Mouse (Mus musculus) intestine, embryonic 14.5 days (tissue): ENCODE measurements at regions not wholly inside any gene's neighbourhood (a gene's known extent, or its start where the extent isn't known, plus 50 kb on each side); places are given as distances from the start of the nearest gene placed in this dataset.

Source experiments
- ATAC-seq: fragments of 200-750 bp; cut with Nextera tagmentation; replicated peaks from 2 replicates; pipeline ENCODE4 v1.8.0; 2017; ENCODE audit warnings: low read depth, moderate number of reproducible peaks, moderate TSS enrichment, moderate library complexity; ENCODE audit not compliant: low FRiP score, low TSS enrichment
- DNase-seq: peaks from one replicate; pipeline ENCODE4 v3.0.0-alpha.2; 2018; ENCODE audit warnings: low spot score
- H3K27ac ChIP-seq: fragments of 300-500 bp; sonication (generic); 2 replicates; pipeline ENCODE4 v1.5.1; 2014; ENCODE audit warnings: low read depth, mild to moderate bottlenecking, control low read depth
- H3K27me3 ChIP-seq: fragments of 300-500 bp; sonication (generic); replicated peaks from 2 replicates; pipeline ENCODE4 v1.6.1; 2014; ENCODE audit warnings: low read length, control low read depth; ENCODE audit not compliant: control insufficient read depth, insufficient read depth
- H3K36me3 ChIP-seq: fragments of 300-500 bp; sonication (generic); 2 replicates; pipeline ENCODE4 v1.6.1; 2014; ENCODE audit warnings: low read length, control low read depth; ENCODE audit not compliant: control insufficient read depth, insufficient read depth
- H3K4me1 ChIP-seq: fragments of 300-500 bp; sonication (generic); replicated peaks from 2 replicates; pipeline ENCODE4 v1.6.1; 2014; ENCODE audit warnings: low read length, control low read depth, mixed read lengths; ENCODE audit not compliant: control insufficient read depth, insufficient read depth
- H3K4me2 ChIP-seq: fragments of 300-500 bp; sonication (generic); 2 replicates; pipeline ENCODE4 v1.6.1; 2014; ENCODE audit warnings: low read length
- H3K4me3 ChIP-seq: fragments of 300-500 bp; sonication (generic); 2 replicates; pipeline ENCODE4 v1.5.1; 2014; ENCODE audit warnings: low read depth, low read length, control low read depth, mixed read lengths
- H3K9ac ChIP-seq: fragments of 300-500 bp; sonication (generic); 2 replicates; pipeline ENCODE4 v1.6.1; 2014; ENCODE audit warnings: mild to moderate bottlenecking, low read length
- H3K9me3 ChIP-seq: fragments of 300-500 bp; sonication (generic); 2 replicates; pipeline ENCODE4 v1.6.1; 2016; ENCODE audit warnings: low read length, control low read depth; ENCODE audit not compliant: control insufficient read depth
- WGBS: fragments of 180-500 bp; shearing (Covaris S2); extraction: QIAGEN DNeasy Blood & Tissue Kit; methylation state at CpG from one replicate; pipeline ENCODE4 v1.1.7; 2014; 5-methylcytosine and 5-hydroxymethylcytosine counted together

DNA sequence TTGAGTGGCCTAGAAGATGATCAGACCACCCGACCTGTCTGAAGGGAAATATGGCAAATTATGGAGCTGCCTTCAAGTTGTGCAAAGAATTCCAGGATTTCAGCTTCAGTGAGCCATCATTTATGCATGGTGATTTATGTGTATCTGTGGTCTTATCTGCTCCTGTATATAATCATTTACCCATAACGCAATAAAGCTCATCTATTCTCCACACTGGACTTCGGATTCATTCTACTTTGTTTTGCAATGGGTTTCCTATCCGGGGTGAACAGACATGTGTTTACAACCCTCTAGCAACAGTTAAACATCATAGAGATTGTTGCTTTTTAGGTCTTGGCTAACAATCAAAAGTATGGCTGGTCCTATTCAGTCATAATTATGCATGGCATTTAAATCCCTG lies 145.1 kb downstream of the Pcdh10 start:
- H3K27ac ChIP-seq: no peak overlapping the region
- no peak for DNase-seq
- H3K27me3 ChIP-seq: no peaks in the 10 kb centered on the region
- ATAC-seq: no peak
- no peaks in the 10 kb centered on the region for H3K4me1 ChIP-seq
- no peak overlapping the region for H3K9ac ChIP-seq
- 40% methylated on average over 4 of the region's 4 CpGs for WGBS
- no peak overlapping the region for H3K4me3 ChIP-seq
- H3K4me2 ChIP-seq: no peak overlapping the region
- H3K9me3 ChIP-seq: no peaks in the 10 kb centered on the region
- no peaks in the 10 kb centered on the region for H3K36me3 ChIP-seq

DNA sequence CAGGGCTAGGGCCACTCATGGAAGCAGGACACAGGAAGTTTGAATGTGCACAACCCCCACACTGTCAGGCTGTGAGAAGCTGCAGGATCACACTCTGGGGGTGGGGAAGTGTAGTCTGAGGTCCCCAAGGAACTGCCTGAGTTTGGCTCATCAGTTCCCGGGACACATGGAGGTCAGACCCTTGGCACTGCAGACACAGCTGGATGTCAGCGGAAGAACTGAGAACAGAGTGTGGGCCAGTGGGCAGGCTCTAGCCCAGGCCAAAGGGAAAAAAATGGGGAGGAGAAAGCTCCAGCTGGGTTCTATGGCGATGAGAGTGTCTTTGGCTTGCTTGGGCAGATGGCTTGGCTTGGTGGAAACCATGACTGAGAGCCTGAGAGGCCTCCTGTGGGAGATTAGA lies 168.9 kb downstream of the Pcdh10 start:
- ATAC-seq (no peak), DNase-seq (no peak)
- Histone ChIP-seq H3K27ac (no peak overlapping the region), H3K9ac (no peak overlapping the region), H3K4me1 (no peaks in the 10 kb centered on the region), H3K27me3 (no peaks in the 10 kb centered on the region), H3K4me3 (no peak overlapping the region), H3K4me2 (no peak overlapping the region), H3K9me3 (no peaks in the 10 kb centered on the region), H3K36me3 (no peaks in the 10 kb centered on the region)
- 80% methylated on average over 3 of the region's 3 CpGs for WGBS

DNA sequence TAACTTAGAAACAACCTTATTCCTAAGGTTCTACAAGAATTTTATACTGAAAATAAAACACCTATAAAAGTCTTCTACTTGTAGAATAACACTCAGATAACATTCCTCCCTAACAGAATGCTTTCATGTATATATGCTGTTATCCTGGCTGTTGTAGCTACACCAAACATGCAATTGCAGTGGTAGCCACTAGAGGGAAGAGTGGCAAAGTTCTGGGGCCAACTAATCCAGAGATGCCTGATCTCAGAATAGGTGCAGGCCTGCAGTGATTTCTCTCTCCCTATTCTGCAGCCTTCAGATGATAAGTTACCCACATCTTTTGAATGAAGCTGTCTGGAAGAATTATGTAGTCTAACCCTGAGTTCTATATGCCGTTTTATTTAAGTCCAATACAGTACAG lies 177.5 kb downstream of the Pcdh10 start:
- H3K36me3 ChIP-seq: no peaks in the 10 kb centered on the region
- ATAC-seq (no peak), DNase-seq (peak; percentile 61)
- H3K27me3 ChIP-seq: no peaks in the 10 kb centered on the region
- no peak overlapping the region for H3K27ac ChIP-seq
- H3K4me3 ChIP-seq: no peak overlapping the region
- H3K9me3 ChIP-seq: no peaks in the 10 kb centered on the region
- no peak overlapping the region for H3K9ac ChIP-seq
- H3K4me1 ChIP-seq: no peaks in the 10 kb centered on the region
- 31% methylated on average over 1 of the region's 1 CpGs for WGBS
- no peak overlapping the region for H3K4me2 ChIP-seq

DNA sequence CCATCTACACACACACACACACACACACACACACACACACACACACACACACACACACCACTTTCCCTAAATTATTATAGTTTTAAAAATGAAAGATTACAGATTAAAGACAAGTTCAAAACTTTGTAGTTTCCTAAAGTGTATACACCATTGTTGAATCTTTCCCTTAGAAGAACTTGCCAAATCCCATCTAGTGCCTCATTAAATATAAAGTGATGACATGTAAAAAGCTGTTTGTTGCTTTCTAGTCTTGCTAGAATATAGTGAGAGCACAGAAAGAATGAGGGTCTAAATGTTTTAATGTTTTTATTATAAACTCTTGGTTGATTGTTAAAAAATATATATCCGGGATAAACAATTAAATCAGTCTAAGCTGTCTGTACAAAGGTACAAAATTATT lies 194.8 kb downstream of the Pcdh10 start:
- ATAC-seq (no peak), DNase-seq (no peak)
- no peak overlapping the region for H3K4me2 ChIP-seq
- no peaks in the 10 kb centered on the region for H3K27me3 ChIP-seq
- H3K27ac ChIP-seq: no peak overlapping the region
- H3K4me3 ChIP-seq: no peak overlapping the region
- H3K9ac ChIP-seq: no peak overlapping the region
- no peaks in the 10 kb centered on the region for H3K4me1 ChIP-seq
- no peaks in the 10 kb centered on the region for H3K36me3 ChIP-seq
- 93% methylated on average over 1 of the region's 1 CpGs for WGBS
- H3K9me3 ChIP-seq: no peaks in the 10 kb centered on the region

DNA sequence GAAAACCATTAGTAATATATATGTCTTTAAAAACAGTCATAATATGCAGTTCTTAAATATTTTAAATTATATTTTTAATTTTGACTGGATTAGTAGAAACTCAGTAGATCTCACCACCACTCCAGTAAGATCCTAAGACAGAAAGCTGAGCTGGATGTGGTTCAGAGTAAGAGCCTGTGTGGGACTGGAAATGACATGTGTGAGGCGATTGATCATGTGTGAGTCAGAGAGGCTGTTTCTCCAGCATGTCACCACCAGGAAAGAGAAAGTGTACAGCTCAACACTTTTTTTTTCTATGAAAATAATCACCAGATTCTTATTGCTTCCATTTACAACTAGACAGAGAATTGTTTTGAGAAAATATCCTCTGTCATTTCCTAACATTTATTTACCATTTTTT lies 198.8 kb downstream of the Pcdh10 start:
- 91% methylated on average over 1 of the region's 1 CpGs for WGBS
- no peak overlapping the region for H3K4me2 ChIP-seq
- H3K4me1 ChIP-seq: no peaks in the 10 kb centered on the region
- no peaks in the 10 kb centered on the region for H3K27me3 ChIP-seq
- H3K4me3 ChIP-seq: no peak overlapping the region
- no peak overlapping the region for H3K9ac ChIP-seq
- H3K27ac ChIP-seq: no peak overlapping the region
- DNase-seq (no peak), ATAC-seq (no peak)
- no peaks in the 10 kb centered on the region for H3K9me3 ChIP-seq
- H3K36me3 ChIP-seq: no peaks in the 10 kb centered on the region

DNA sequence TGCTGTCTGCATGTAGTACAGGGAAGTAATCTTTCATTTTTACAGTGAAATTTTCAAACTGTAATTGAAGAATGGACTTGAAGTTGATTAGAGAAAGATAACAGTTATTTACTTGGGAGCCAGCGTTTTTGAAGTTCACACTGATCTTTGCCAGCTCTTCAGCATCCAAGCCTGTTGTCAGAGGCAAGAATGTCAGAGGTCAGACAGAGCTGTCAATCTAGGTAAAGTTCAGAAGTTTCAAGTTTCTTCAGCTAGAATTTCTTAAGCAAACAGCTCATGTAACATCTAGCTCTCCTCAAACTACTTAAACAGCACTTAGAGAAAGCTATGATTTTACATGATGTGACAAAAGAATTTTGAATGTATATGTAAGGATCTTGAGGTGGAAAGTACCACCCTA lies 215.4 kb downstream of the Pcdh10 start:
- H3K9ac ChIP-seq: no peak overlapping the region
- DNase-seq: no peak
- WGBS: 55% methylated on average over 1 of the region's 1 CpGs
- no peak overlapping the region for H3K27ac ChIP-seq
- no peaks in the 10 kb centered on the region for H3K4me1 ChIP-seq
- no peaks in the 10 kb centered on the region for H3K36me3 ChIP-seq
- no peak for ATAC-seq
- H3K4me2 ChIP-seq: no peak overlapping the region
- H3K27me3 ChIP-seq: no peaks in the 10 kb centered on the region
- no peaks in the 10 kb centered on the region for H3K9me3 ChIP-seq
- H3K4me3 ChIP-seq: no peak overlapping the region

DNA sequence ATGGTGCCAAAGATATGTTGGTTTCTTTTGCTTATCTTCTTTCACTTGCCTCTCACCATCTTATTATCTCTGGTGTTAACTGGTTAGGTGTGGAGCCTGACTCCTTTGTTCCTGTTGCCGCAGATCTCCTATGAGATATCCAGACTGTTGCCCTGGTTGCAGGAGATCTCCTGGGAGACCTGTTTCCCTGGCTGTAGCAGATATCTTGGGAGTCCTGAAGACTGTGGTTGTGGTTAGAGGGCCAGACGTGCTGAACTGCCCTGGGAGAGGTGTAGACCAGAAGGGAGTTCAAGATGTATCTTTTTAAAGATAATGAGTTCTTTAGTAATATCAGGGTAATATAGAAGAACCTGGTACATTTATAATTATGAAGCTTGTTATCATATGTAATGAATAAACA lies 224.1 kb downstream of the Pcdh10 start:
- DNase-seq: no peak
- WGBS: 65% methylated on average over 2 of the region's 2 CpGs

DNA sequence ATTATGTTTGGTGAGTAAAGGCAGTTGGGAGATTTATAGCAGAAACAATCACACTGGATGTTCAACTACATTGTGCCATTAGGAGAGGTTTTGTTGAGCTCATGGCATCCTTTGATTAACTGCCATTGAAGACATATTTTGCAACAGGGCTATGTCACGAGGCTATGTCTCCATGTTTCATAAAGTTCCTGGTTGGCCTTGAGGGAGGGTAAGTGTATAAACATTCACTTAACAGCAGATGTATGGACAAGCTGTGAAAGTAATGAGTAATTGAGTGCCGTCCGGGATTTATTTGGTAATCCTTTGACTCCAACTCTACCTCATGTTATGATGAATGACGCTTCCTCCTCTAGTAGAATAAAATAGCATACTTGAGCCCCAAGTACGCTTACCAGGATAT lies 225.0 kb downstream of the Pcdh10 start:
- Histone ChIP-seq H3K4me3 (no peak overlapping the region), H3K9ac (no peak overlapping the region), H3K4me2 (no peak overlapping the region), H3K9me3 (no peaks in the 10 kb centered on the region), H3K27me3 (no peaks in the 10 kb centered on the region), H3K27ac (no peak overlapping the region), H3K4me1 (no peaks in the 10 kb centered on the region), H3K36me3 (no peaks in the 10 kb centered on the region)
- ATAC-seq (no peak), DNase-seq (no peak)
- 68% methylated on average over 5 of the region's 5 CpGs for WGBS

More for the DNA sequence above, 224.1 kb downstream of the Pcdh10 start:
- H3K27me3 ChIP-seq: no peaks in the 10 kb centered on the region
- H3K9me3 ChIP-seq: no peaks in the 10 kb centered on the region
- no peak overlapping the region for H3K9ac ChIP-seq
- no peak overlapping the region for H3K27ac ChIP-seq
- no peak for ATAC-seq
- H3K4me3 ChIP-seq: no peak overlapping the region
- H3K4me1 ChIP-seq: no peaks in the 10 kb centered on the region
- H3K4me2 ChIP-seq: no peak overlapping the region
- no peaks in the 10 kb centered on the region for H3K36me3 ChIP-seq

DNA sequence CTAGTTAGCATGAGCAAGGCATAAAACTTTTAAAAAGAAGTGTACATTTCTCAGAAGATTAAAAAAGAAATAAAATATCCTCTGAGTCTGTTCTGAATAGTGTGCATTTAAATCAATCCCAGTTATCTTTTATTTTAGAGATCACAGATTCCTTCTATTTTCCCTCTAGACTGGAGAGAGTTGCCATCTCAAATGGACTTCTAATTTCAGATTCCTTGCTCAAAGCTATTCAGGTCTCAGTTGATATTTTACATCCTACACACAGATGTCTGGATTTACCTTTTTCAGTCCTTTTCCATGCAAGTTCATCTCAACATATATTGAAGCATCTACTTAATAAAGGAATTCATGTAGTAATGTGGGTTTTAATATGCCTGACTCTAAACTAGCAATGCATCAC lies 242.5 kb downstream of the Pcdh10 start:
- Histone ChIP-seq H3K27me3 (no peaks in the 10 kb centered on the region), H3K9ac (no peak overlapping the region), H3K36me3 (no peaks in the 10 kb centered on the region), H3K4me2 (no peak overlapping the region), H3K9me3 (no peaks in the 10 kb centered on the region), H3K4me1 (no peaks in the 10 kb centered on the region), H3K27ac (no peak overlapping the region), H3K4me3 (no peak overlapping the region)
- no peak for ATAC-seq
- no peak for DNase-seq
